Mouse (Mus musculus): Measurements from ENCODE around the gene Gm20914. TPM values are rescaled to one million over a fixed set of nuclear protein-coding genes. Genes with fewer than 3 reads are reported as not detected.

The Gm20914 gene
- not detected for total RNA-seq (2023)

DNA sequence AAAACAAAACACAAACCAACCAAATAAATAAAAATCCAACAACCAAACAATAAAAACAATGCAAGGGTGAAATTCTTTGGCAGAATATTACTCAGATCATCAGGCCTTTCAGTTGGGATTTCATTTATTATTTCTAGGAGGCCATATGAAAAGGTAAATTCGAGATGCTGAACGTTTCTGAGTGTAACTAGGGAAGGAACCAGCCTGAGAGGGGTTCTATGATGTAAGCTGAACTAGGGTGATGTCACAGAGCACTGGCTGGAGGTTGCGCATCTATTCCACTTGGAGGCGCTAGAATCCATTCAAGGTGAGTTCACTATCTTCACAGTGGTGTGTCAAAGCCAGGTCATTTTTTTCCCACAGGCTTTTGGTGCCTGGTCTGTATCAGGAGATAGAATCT is at the start of gene Gm20914:
Gm20914 (plus strand) TSS at position 301 of the 400 bp plus-strand sequence.

Other genes starting within 250 kb of the Gm20914 start
- gene Gm21854, start 69.0 kb upstream of the Gm20914 start, total RNA-seq (2023), result not detected
- not detected for gene Gm28171, start 67.4 kb downstream of the Gm20914 start, total RNA-seq (2023)
- not detected for gene Gm21778, start 216.5 kb downstream of the Gm20914 start, total RNA-seq (2023)